Mouse (Mus musculus): ENCODE measurements around the gene Pbld1.

DNA sequence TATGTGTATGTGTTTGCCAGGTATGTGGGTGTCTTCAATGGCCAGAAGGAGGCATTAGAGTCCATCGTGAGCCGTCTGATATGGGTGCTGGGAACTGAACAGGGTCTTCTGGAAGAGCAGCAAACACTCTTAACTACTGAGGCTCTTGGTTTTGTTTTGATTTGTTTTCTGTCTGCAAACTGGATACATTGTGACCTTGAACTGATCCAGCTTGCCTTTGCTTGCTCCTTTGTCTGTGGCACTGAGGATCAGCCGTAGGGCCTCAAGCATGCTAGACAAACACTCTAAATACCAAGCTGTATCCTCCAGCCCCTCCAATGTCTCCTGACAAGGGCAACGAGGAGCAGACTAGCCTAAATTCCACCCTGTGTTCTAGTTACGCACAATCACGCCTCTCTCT is 67.2 kb downstream of the Pbld1 start:
- TF ChIP-seq ZKSCAN1 (IDR thresholded peaks at IDR 0.05; ENCODE audit: low read depth, low read length) (no peak), SMC3 (IDR thresholded peaks at IDR 0.05; ENCODE audit: low read depth, low read length) (no peak), EP300 (IDR thresholded peaks at IDR 0.05; ENCODE audit: low read depth in 1 of 2, low read length in 2 of 2) (no peak), MAZ (IDR thresholded peaks at IDR 0.05; ENCODE audit: low read depth, low read length) (no peak), CTCF (IDR thresholded peaks at IDR 0.05 in 2 of 3, conservative IDR thresholded peaks at IDR 0.05 in 1 of 3; ENCODE audit: control insufficient read depth in 1 of 3, insufficient read depth in 1 of 3, low read depth in 2 of 3, low read length in 3 of 3, poor library complexity in 1 of 3, severe bottlenecking in 1 of 3) (no peak), ZC3H11A (IDR thresholded peaks at IDR 0.05; ENCODE audit: low read depth, low read length) (no peak), BHLHE40 (IDR thresholded peaks at IDR 0.05; ENCODE audit: borderline replicate concordance, low read depth, low read length) (no peak), POLR2AphosphoS5 (IDR thresholded peaks at IDR 0.05; ENCODE audit: borderline replicate concordance, low read depth, low read length) (no peak), CHD2 (IDR thresholded peaks at IDR 0.05; ENCODE audit: low read length) (no peak), HCFC1 (IDR thresholded peaks at IDR 0.05; ENCODE audit: low read depth, low read length) (no peak), E2F4 (IDR thresholded peaks at IDR 0.05; ENCODE audit: borderline replicate concordance, low read depth, low read length) (no peak), USF1 (IDR thresholded peaks at IDR 0.05; ENCODE audit: low read depth, low read length) (no peak)
